Mouse (Mus musculus) heart, embryonic 11.5 days (tissue): ENCODE results near the gene Srsf1. TPM values are rescaled to one million over a fixed set of nuclear protein-coding genes. Genes with fewer than 3 reads are reported as not detected.

Experiments used
- ATAC-seq: fragments of 200-750 bp; cut with Nextera tagmentation; replicated peaks from 2 replicates; pipeline ENCODE4 v1.8.0; 2017; ENCODE audit warnings: moderate library complexity; ENCODE audit not compliant: insufficient number of reproducible peaks, low FRiP score, low TSS enrichment
- H3K27ac ChIP-seq: fragments of 300-500 bp; sonication (generic); 2 replicates; pipeline ENCODE4 v1.5.1; 2014; ENCODE audit warnings: mild to moderate bottlenecking, low read depth, low read length
- H3K27me3 ChIP-seq: fragments of 300-500 bp; sonication (generic); 2 replicates; pipeline ENCODE4 v1.6.1; 2014; ENCODE audit warnings: mild to moderate bottlenecking, low read length, mixed read lengths; ENCODE audit not compliant: control insufficient read depth, insufficient read depth
- H3K36me3 ChIP-seq: fragments of 300-500 bp; sonication (generic); 2 replicates; pipeline ENCODE4 v1.6.1; 2014; ENCODE audit warnings: mild to moderate bottlenecking, low read length, moderate library complexity, mixed read lengths; ENCODE audit not compliant: control insufficient read depth, insufficient read depth
- H3K4me1 ChIP-seq: fragments of 300-500 bp; sonication (generic); 2 replicates; pipeline ENCODE4 v1.6.1; 2014; ENCODE audit warnings: low read length; ENCODE audit not compliant: control insufficient read depth, insufficient read depth
- H3K4me2 ChIP-seq: fragments of 300-500 bp; sonication (generic); 2 replicates; pipeline ENCODE4 v1.6.1; 2014; ENCODE audit warnings: mild to moderate bottlenecking, moderate library complexity
- H3K4me3 ChIP-seq: fragments of 300-500 bp; sonication (generic); 2 replicates; pipeline ENCODE4 v1.5.1; 2014; ENCODE audit warnings: low read depth, low read length
- H3K9ac ChIP-seq: fragments of 300-500 bp; sonication (generic); 2 replicates; pipeline ENCODE4 v1.6.1; 2014; ENCODE audit warnings: mild to moderate bottlenecking, low read depth, low read length, moderate library complexity
- H3K9me3 ChIP-seq: fragments of 300-500 bp; sonication (generic); replicated peaks from 2 replicates; pipeline ENCODE4 v1.6.1; 2016; ENCODE audit warnings: low read length; ENCODE audit not compliant: control insufficient read depth
- WGBS: fragments of 180-500 bp; shearing (Covaris S2); extraction: QIAGEN DNeasy Blood & Tissue Kit; methylation state at CpG from one replicate; pipeline ENCODE4 v1.1.7; 2014; ENCODE audit not compliant: insufficient replicate concordance; 5-methylcytosine and 5-hydroxymethylcytosine counted together
- polyA plus RNA-seq: library from polyadenylated mRNA; unstranded; fragments of >200 nt; fragmentation: Nextera tagmentation; extraction: Ambion mirVana; gene quantifications from 2 replicates; pipeline ENCODE4 v1.2.1, GENCODE M21; 2014

Gene Srsf1
- polyA plus RNA-seq, 1 experiment from 2014 or later = 205 TPM

DNA sequence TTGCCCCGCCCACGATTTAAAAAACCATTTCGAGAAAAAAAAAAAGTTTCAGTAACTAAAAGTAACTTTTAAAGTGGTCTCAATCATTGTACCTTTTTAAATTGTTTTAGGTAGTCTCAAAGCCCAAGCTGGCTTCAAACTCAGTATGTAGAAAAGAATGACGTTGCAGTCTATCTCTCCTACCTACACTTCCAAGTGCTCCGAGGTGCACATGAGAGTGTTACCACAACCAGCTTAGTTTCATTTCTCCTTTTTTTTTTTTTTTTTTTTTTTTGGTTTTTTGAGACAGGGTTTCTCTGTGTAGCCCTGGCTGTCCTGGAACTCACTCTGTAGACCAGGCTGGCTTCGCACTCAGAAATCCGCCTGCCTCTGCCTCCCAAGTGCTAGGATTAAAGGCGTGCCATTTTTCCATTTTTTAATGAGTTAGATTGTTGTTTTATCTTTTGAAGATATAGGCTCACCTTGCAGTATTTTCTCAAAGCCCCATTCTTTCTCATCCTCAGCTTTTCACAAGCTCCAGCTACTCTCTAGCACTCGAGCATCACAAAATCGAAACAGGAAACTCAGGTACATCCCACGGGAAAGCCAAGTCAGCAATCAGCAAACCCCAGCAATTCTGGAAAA, 34.4 kb upstream of the Srsf1 start:
- Histone ChIP-seq H3K9me3 (no peaks in the 10 kb centered on the region), H3K4me1 (peaks cover 17% of the 10 kb centered on the region), H3K27me3 (peaks cover 3% of the 10 kb centered on the region), H3K9ac (no peak overlapping the region), H3K27ac (no peak overlapping the region), H3K4me2 (no peak overlapping the region), H3K36me3 (no peaks in the 10 kb centered on the region), H3K4me3 (no peak overlapping the region)
- 83% methylated on average over 11 of the region's 11 CpGs for WGBS
- ATAC-seq = no peak

DNA sequence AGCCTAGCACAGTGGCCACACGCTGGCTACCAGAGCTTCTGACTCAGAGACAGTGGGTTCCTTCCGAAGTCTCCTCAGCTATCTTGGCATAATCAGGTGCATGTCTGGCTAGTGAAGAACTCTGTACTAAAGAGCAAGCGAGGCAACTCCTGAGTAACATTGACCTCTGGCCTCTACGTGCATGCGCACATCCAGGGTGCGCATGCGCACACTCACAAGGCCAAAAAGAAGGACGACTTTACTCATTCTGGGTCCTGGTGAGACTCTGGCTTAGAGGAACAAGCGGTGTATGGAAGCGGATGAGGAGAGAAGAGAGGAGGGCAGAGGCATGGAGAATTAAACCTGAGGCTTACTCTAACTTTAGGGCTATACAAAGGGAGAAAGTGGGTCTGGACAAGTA, 33.5 kb upstream of the Srsf1 start:
- H3K36me3 ChIP-seq = no peaks in the 10 kb centered on the region
- no peaks in the 10 kb centered on the region for H3K9me3 ChIP-seq
- ATAC-seq = no peak
- H3K9ac ChIP-seq = no peak overlapping the region
- H3K4me3 ChIP-seq = no peak overlapping the region
- peaks cover 17% of the 10 kb centered on the region for H3K4me1 ChIP-seq
- H3K27ac ChIP-seq = no peak overlapping the region
- peaks cover 3% of the 10 kb centered on the region for H3K27me3 ChIP-seq
- no peak overlapping the region for H3K4me2 ChIP-seq
- 84% methylated on average over 10 of the region's 10 CpGs for WGBS

GRCm38 (mm10) chr11:88015161-88015560, 32.0 kb upstream of the Srsf1 start:
- H3K4me2 ChIP-seq = no peak overlapping the region
- no peak overlapping the region for H3K4me3 ChIP-seq
- no peaks in the 10 kb centered on the region for H3K27me3 ChIP-seq
- H3K9me3 ChIP-seq = no peaks in the 10 kb centered on the region
- H3K4me1 ChIP-seq = peaks cover 12% of the 10 kb centered on the region
- H3K27ac ChIP-seq = no peak overlapping the region
- no peak for ATAC-seq
- H3K36me3 ChIP-seq = no peaks in the 10 kb centered on the region
- no peak overlapping the region for H3K9ac ChIP-seq
- 80% methylated on average over 11 of the region's 11 CpGs for WGBS

DNA sequence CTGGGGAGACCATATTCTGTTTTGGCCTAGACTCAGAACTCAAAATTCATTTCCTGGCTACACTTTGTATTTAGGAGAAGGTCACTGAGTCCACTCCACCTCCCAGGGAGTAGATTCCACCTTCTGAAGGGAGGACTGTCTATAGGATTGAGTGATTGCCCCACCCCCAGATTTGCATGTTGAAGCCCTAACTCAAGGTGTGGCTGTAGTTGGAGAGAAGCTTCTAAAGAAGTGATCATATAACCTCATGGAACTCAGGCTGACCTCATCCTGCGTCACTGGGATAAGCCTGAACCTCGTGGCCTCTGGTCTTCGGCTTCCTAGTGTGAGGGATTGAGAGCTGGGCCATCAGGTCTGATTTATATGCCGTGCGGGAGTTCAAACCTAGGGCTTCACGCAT, 31.4 kb upstream of the Srsf1 start:
- no peak overlapping the region for H3K4me2 ChIP-seq
- H3K4me3 ChIP-seq = no peak overlapping the region
- H3K9me3 ChIP-seq = no peaks in the 10 kb centered on the region
- no peak for ATAC-seq
- no peaks in the 10 kb centered on the region for H3K36me3 ChIP-seq
- WGBS = 82% methylated on average over 6 of the region's 6 CpGs
- no peak overlapping the region for H3K27ac ChIP-seq
- H3K9ac ChIP-seq = no peak overlapping the region
- H3K27me3 ChIP-seq = no peaks in the 10 kb centered on the region
- H3K4me1 ChIP-seq = peaks cover 11% of the 10 kb centered on the region; the same call in 1 of the 2 replicates

- ATAC-seq = no peak
- H3K36me3 ChIP-seq = no peaks in the 10 kb centered on the region
- H3K4me3 ChIP-seq = no peak overlapping the region
- H3K27ac ChIP-seq = no peak overlapping the region
- 76% methylated on average over 2 of the region's 2 CpGs for WGBS
- no peak overlapping the region for H3K9ac ChIP-seq
- H3K9me3 ChIP-seq = no peaks in the 10 kb centered on the region
- no peak overlapping the region for H3K4me2 ChIP-seq
- 0 out of 2 replicates have a peak, but pooled peaks cover 2% of the 10 kb centered on the region for H3K4me1 ChIP-seq
- H3K27me3 ChIP-seq = no peaks in the 10 kb centered on the region
These were observed 23.2 kb upstream of the Srsf1 start for GRCm38 (mm10) chr11:88023933-88024332.

DNA sequence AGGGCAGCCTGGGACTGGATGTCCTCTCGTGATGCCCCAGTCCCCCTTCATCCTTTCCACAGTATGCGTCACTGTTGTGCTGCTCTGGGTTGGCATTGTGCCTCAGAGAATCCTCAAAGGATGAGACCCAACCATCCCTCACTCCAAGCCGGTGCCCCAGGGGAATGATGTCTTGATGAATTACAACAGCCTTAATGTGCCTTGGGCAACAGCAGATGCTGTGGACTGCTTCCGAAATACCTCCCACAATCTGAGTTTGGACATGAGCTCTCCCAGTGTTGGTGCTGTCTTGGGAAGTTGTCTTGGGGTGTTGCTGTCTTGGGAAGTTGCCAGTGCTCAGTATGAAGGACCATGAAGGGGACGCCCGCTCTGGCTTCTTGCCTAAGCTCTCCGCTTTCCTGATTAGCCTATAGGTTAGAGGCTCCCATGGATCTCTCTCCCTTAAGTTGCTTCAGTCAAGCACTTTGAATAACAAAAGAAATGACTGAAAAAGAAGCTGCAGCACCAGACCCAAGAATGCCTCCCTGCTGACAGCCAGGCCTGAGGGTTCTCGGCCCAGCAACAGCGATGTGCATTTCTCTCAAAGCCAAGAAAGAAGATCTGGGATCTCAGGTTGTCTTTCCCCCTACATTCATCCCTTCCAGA, 19.7 kb upstream of the Srsf1 start:
- no peaks in the 10 kb centered on the region for H3K9me3 ChIP-seq
- no peak overlapping the region for H3K27ac ChIP-seq
- 77% methylated on average over 9 of the region's 9 CpGs for WGBS
- no peaks in the 10 kb centered on the region for H3K4me1 ChIP-seq
- ATAC-seq = no peak
- H3K4me3 ChIP-seq = no peak overlapping the region
- H3K27me3 ChIP-seq = no peaks in the 10 kb centered on the region
- no peaks in the 10 kb centered on the region for H3K36me3 ChIP-seq
- no peak overlapping the region for H3K9ac ChIP-seq
- H3K4me2 ChIP-seq = no peak overlapping the region

DNA sequence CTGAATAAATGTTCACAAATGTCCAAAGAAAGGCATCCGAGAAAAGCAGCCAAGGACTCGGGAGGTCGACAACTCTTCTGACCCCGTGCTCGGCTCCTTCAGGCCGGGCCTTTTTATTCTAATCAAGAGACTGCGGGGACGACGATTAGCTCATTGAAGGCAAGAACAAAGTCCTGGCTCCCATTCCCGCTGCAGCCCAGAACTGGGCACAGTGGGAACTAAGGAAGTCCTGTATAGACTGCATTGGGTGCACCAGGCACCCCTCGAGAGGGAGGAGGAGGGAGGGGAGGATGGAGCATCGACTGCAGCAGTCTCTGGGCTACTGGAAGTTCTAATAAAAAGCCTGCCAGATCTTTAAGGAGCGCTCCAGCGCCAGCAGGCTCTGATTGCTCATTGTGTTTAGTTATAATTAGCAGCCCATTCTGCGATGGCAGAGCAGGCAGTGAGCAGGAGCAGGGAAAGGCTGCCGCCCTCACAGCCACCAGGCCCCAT, 18.9 kb upstream of the Srsf1 start:
- Histone ChIP-seq H3K36me3 (no peaks in the 10 kb centered on the region), H3K4me3 (no peak overlapping the region), H3K9me3 (no peaks in the 10 kb centered on the region), H3K27me3 (no peaks in the 10 kb centered on the region), H3K4me1 (no peaks in the 10 kb centered on the region), H3K9ac (0 out of 2 replicates have a peak overlapping the region, but pooled peaks have one; percentile 0), H3K27ac (no peak overlapping the region), H3K4me2 (no peak overlapping the region)
- WGBS = 15% methylated on average over 16 of the region's 16 CpGs
- no peak for ATAC-seq

GRCm38 (mm10) chr11:88030219-88030618, 17.0 kb upstream of the Srsf1 start:
- Histone ChIP-seq H3K27ac (no peak overlapping the region), H3K4me1 (no peaks in the 10 kb centered on the region), H3K4me2 (no peak overlapping the region), H3K27me3 (no peaks in the 10 kb centered on the region), H3K36me3 (no peaks in the 10 kb centered on the region), H3K4me3 (no peak overlapping the region), H3K9me3 (no peaks in the 10 kb centered on the region), H3K9ac (no peak overlapping the region)
- 83% methylated on average over 7 of the region's 7 CpGs for WGBS
- ATAC-seq = no peak

- H3K27me3 ChIP-seq = no peaks in the 10 kb centered on the region
- no peaks in the 10 kb centered on the region for H3K36me3 ChIP-seq
- no peak for ATAC-seq
- no peak overlapping the region for H3K27ac ChIP-seq
- H3K4me2 ChIP-seq = no peak overlapping the region
- no peaks in the 10 kb centered on the region for H3K4me1 ChIP-seq
- no peak overlapping the region for H3K4me3 ChIP-seq
- H3K9me3 ChIP-seq = no peaks in the 10 kb centered on the region
- H3K9ac ChIP-seq = no peak overlapping the region
- 63% methylated on average over 2 of the region's 2 CpGs for WGBS
These were observed 16.3 kb upstream of the Srsf1 start for GRCm38 (mm10) chr11:88030836-88031235.
